Mouse (Mus musculus): ENCODE data around the gene Fzd4. TPM values are rescaled to one million over a fixed set of nuclear protein-coding genes. Genes with fewer than 3 reads are reported as not detected.

Fzd4 gene
- total RNA-seq, 2 experiments from 2014 or later, result 0.54 to 0.79 TPM

- ATAC-seq (replicated peaks; ENCODE audit: poor library complexity), result no peak
These were observed 3.4 kb upstream of the Fzd4 start for GRCm38 (mm10) chr7:89400721-89401120.

GRCm38 (mm10) chr7:89401136-89401858 is 2.9 kb upstream of the Fzd4 start:
- no peak for ATAC-seq (replicated peaks; ENCODE audit: poor library complexity)

DNA sequence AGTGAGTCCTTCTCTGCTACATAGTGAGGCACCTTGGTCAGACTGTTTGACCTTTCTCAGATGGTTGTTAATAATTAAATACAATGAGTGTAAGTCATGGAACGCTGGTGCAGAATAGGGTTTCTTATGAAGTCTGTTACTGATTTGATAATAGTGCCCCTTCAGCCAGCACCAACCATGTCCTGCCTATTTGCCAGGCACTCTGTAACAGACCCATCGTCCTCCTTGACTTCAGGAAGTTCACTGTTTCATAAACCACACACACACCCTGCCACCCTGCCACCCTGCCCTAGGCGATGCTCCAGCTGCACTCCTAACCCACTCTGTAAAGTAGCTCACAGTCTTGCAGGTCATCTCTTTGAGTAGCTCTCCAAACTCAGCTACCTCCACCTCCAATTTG is 2.2 kb upstream of the Fzd4 start:
- no peak for ATAC-seq (replicated peaks; ENCODE audit: poor library complexity)

DNA sequence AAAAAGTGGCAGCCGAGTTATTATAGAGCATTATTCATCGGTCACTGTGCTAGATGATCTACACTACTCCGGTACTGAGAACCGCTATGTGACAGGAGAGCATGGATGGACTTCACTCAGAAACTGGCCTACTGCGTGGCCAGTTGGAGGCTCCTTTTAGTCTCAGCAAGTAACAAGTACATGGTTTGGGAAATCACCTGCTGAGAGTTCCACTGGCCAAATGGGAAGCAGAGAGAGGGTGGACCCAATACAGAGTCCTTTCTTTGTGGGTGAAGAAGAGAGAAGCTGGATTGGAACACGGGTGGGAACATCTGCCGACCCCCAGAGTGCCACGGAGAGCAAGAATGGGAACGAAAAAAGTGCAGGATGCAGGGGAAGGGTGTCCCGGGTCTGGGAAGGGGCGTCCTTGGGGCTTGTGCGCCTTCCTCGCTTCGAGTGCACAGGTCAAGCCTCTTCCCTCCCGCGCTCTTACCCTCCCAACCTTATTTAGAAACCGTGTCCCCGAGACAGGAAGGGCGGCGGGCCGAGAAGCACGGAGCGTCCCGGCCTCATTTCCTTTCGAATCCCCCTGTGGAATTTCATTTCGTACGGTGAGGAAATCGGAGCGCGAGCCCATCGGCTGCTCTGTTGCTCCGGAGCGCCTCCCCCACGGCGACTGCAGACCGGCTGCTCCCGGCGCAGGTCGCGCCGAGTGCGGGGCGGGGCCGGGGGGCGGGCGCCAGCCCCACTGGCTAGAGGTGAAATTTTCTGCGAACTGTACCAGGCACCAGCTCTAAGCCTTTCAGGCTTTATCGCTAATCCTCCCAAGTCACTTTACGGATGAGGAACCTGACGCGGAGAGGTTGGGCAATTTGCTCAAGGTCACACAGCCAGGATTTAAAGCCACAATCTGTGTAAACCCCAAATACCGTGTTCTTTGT is 842 bp upstream of the Fzd4 start:
- peak; percentile 58 for ATAC-seq (replicated peaks; ENCODE audit: poor library complexity)

GRCm38 (mm10) chr7:89404734-89405440 is 732 bp downstream of the Fzd4 start:
- ATAC-seq (replicated peaks; ENCODE audit: poor library complexity), result peak; percentile 14

- no peak for ATAC-seq (replicated peaks; ENCODE audit: poor library complexity)
These were observed 1.9 kb downstream of the Fzd4 start for GRCm38 (mm10) chr7:89406011-89406410.

GRCm38 (mm10) chr7:89407006-89407940 is 3.1 kb downstream of the Fzd4 start:
- ATAC-seq (replicated peaks; ENCODE audit: poor library complexity), result no peak

GRCm38 (mm10) chr7:89410294-89410693 is 6.1 kb downstream of the Fzd4 start:
- ATAC-seq (replicated peaks; ENCODE audit: poor library complexity), result no peak

DNA sequence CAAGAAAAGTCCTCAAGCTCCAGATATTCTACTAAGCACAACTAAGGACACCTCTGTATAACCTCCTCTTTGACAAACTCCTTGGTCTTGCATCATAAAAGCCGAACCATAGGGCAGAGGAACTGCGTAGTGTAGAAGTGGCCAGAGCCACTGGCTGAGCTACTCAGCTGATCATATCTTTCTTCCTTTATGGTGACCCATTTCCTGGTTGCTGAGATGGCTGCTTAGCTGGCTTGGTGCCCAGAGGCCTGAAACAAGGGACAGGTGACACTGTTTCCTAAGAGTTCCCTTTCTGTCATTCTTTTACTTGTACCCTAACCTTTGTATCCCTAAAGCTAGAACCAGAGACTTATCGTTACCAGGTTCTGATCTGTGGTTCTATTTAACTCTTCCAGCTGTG is 7.2 kb downstream of the Fzd4 start:
- peak; percentile 83 for ATAC-seq (replicated peaks; ENCODE audit: poor library complexity)

DNA sequence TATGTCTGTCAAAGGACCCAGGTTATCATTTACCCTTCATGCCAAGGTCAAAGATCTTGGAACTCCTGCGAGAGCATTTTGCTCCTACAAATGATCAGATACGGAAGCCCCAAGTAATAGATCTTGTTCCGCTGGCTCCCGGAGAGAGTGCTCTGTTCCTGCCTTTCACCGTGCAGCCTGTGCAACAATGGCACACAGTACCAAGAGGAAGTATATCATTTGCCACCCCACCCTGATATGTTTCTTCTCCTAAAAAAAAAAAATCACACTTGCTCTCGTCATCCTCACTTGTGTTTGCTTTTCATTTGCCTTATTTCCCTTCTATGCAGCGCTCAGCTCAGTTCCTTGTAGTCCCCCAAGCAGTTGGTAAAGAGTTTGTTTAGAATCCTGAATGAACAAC is 7.9 kb downstream of the Fzd4 start:
- ATAC-seq (replicated peaks; ENCODE audit: poor library complexity), result no peak

- ATAC-seq (replicated peaks; ENCODE audit: poor library complexity), result 0 out of 2 replicates have a peak, but pooled peaks have one; percentile 7
These were observed 11.9 kb downstream of the Fzd4 start for GRCm38 (mm10) chr7:89416027-89416426.

DNA sequence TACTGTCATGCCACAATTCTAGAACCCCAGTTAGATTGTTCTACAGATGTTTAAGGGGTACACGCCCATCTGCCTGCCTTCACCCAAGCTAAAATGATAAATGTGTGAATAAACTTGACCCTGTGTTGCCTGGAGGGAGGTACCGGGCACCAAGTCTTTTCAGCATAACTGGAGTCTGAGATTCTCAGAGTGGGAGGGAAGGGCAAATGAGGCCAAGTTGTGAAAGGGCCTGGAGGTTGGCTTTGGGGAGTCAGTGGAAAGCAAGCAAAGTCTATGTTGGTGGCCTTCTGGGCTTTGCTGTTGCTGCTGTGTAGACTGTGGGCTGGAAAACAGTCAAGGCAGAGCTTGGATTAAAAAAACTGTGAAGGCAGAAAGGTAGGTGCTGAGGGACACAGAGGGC is 13.6 kb downstream of the Fzd4 start:
- no peak for ATAC-seq (replicated peaks; ENCODE audit: poor library complexity)

GRCm38 (mm10) chr7:89418127-89418653 is 14.0 kb downstream of the Fzd4 start:
- ATAC-seq (replicated peaks; ENCODE audit: poor library complexity), result no peak

DNA sequence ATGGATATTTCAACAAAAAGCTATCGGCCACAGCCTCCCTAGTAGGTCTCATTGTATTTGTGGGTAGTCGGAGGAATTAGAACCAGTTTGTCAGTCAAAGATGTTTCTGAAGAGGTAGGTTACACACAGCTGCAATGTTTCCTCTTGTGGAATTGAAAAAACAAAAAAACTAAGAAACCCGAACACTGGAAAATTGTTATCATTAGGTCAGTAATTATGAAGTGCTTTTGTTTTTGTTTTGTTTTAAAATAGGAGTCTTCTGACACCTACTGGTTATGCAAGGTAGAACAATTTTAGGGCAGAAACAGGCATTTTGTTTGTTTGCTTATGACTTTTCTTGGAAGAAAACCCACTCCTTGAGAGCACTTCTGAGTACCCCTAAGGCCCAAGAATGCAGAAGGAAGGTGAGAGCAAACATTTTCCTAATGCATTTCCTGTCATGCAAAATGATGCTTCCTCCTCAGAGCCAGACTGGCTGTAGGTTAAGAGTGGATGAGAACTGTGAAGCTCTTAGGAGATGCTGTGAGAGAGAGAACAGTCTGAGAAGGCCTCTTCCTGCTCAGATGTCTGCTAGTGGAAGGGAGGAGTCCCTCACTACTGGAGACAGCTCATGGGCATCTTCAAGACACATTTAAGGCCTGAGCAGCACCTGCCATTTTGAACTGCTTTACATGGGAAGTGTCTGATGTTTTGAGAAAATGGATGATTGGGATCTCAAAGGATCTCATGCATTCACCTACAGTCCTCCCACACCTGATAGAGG is 14.9 kb downstream of the Fzd4 start:
- ATAC-seq (replicated peaks; ENCODE audit: poor library complexity), result peak; percentile 63

GRCm38 (mm10) chr7:89421294-89421693 is 17.1 kb downstream of the Fzd4 start:
- ATAC-seq (replicated peaks; ENCODE audit: poor library complexity), result no peak

GRCm38 (mm10) chr7:89422650-89423049 is 18.5 kb downstream of the Fzd4 start:
- ATAC-seq (replicated peaks; ENCODE audit: poor library complexity), result no peak

GRCm38 (mm10) chr7:89423194-89423593 is 19.0 kb downstream of the Fzd4 start:
- no peak for ATAC-seq (replicated peaks; ENCODE audit: poor library complexity)

- no peak for ATAC-seq (replicated peaks; ENCODE audit: poor library complexity)
These were observed 19.6 kb downstream of the Fzd4 start for GRCm38 (mm10) chr7:89423688-89424255.

DNA sequence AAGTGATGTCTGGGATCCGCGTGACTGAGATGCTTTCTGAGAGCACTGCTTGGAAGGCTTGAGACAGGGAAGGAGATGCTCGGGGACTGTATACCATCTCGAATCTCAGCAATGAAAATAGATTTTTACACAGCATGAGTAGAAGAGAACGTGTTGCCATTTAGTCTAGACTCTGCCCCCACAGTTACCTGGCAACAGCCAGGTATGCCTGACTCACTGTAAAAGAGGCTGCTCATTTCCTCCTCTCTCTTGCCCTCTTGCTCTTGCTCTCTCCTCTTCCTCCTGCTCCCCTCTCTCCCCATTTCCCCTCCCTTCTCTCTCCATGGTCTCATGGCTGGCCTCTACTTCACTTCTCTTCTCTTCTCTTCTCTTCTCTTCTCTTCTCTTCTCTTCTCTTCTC is 20.5 kb downstream of the Fzd4 start:
- ATAC-seq (replicated peaks; ENCODE audit: poor library complexity), result no peak

Measured in megakaryocyte progenitor cell, adult 5-6 weeks (primary cell).